Mouse (Mus musculus): ENCODE data around the gene Tas2r115. TPM values are rescaled to one million over a fixed set of nuclear protein-coding genes. Genes with fewer than 3 reads are reported as not detected.
"Not testable (repeated sequence)": the region's sequence is repeated elsewhere in the genome, so short reads cannot be mapped to it uniquely, and the experiment has no call there.

The Tas2r115 gene
- total RNA-seq (2021) = not detected
- long read RNA-seq, experiment 1 = 0 reads
- long read RNA-seq, experiment 2 = 0 reads

- no peak for DNase-seq
Measured at GRCm38 (mm10) chr6:132737935-132738334, at the start of gene Tas2r115. Gene Tas2r115 (minus strand): TSS chr6:132738035.

GRCm38 (mm10) chr6:132778062-132778461, 40.2 kb upstream of the Tas2r115 start, which contains the start of gene Tas2r136:
Gene Tas2r136 (minus strand): TSS chr6:132778162.
- DNase-seq = no peak

GRCm38 (mm10) chr6:132761831-132762230, 24.0 kb upstream of the Tas2r115 start, which contains the start of gene Tas2r102:
Gene Tas2r102 (plus strand): TSS chr6:132762131.
- DNase-seq = no peak

GRCm38 (mm10) chr6:132754430-132754829, 16.6 kb upstream of the Tas2r115 start, which contains the start of gene Tas2r124:
Gene Tas2r124 (plus strand): TSS chr6:132754730.
- DNase-seq = no peak

GRCm38 (mm10) chr6:132750206-132750605, 12.4 kb upstream of the Tas2r115 start:
- no peak for DNase-seq

- DNase-seq = no peak
Measured at GRCm38 (mm10) chr6:132711828-132712227, 26.0 kb downstream of the Tas2r115 start, which contains the start of gene Tas2r122. Gene Tas2r122 (minus strand): TSS chr6:132711928.

DNA sequence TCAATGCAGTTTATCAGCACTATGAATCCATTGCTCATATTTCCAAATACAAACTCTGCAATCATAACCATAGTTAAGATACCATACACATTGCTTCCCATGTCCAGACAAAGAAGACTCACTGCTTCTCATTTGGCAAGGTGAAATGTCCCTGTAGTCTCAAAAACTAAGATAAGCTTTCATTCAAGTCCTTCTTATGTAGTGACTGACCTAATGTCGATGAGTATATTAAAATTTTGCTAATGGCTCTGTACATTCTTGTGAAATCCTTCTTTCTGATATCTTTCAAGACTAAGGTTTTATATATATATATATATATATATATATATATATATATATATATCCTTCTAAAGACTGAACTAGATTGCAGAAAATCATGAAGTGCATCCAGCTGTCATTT, 36.9 kb downstream of the Tas2r115 start, which contains the start of gene Tas2r121:
Gene Tas2r121, minus strand, starts transcription at position 101 of the 400 bp plus-strand sequence.
- no peak for DNase-seq

GRCm38 (mm10) chr6:132691596-132691995, 46.2 kb downstream of the Tas2r115 start:
- DNase-seq = not testable (repeated sequence)

Other genes starting within 250 kb of the Tas2r115 start
- gene Prh1, start 168.2 kb downstream of the Tas2r115 start, total RNA-seq (2021) = not detected
- gene Prp2, start 142.1 kb downstream of the Tas2r115 start, total RNA-seq (2021) = not detected
- not detected for gene A630073D07Rik, start 86.5 kb downstream of the Tas2r115 start, total RNA-seq (2021)
- gene Tas2r120, start 81.1 kb downstream of the Tas2r115 start, total RNA-seq (2021) = not detected
- not detected for gene Tas2r121, start 37.0 kb downstream of the Tas2r115 start, total RNA-seq (2021)
- gene Tas2r122, start 26.1 kb downstream of the Tas2r115 start, total RNA-seq (2021) = not detected
- gene Tas2r124, start 16.7 kb upstream of the Tas2r115 start, total RNA-seq (2021) = not detected
- not detected for gene Tas2r102, start 24.1 kb upstream of the Tas2r115 start, total RNA-seq (2021)
- gene Tas2r136, start 40.1 kb upstream of the Tas2r115 start, total RNA-seq (2021) = not detected
- gene Tas2r117, start 64.8 kb upstream of the Tas2r115 start, total RNA-seq (2021) = not detected
- gene Tas2r123, start 109.1 kb upstream of the Tas2r115 start, total RNA-seq (2021) = not detected
- not detected for gene Tas2r116, start 117.4 kb upstream of the Tas2r115 start, total RNA-seq (2021)
- not detected for gene Tas2r110, start 130.0 kb upstream of the Tas2r115 start, total RNA-seq (2021)
- not detected for gene Tas2r113, start 155.0 kb upstream of the Tas2r115 start, total RNA-seq (2021)
- gene Tas2r125, start 171.6 kb upstream of the Tas2r115 start, total RNA-seq (2021) = not detected
- gene Tas2r129, start 213.1 kb upstream of the Tas2r115 start, total RNA-seq (2021) = not detected
- not detected for gene Tas2r131, start 219.9 kb upstream of the Tas2r115 start, total RNA-seq (2021)
- gene Tas2r109, start 242.9 kb upstream of the Tas2r115 start, total RNA-seq (2021) = not detected